Mouse (Mus musculus) midbrain, embryonic 15.5 days (tissue): ENCODE measurements around the gene B3gnt6. TPM values are rescaled to one million over a fixed set of nuclear protein-coding genes. Genes with fewer than 3 reads are reported as not detected.

ENCODE experiments used
- ATAC-seq: fragments of 200-750 bp; cut with Nextera tagmentation; replicated peaks from 2 replicates; pipeline ENCODE4 v1.8.0; 2017; ENCODE audit warnings: moderate TSS enrichment
- H3K27ac ChIP-seq: fragments of 300-500 bp; sonication (generic); 2 replicates; pipeline ENCODE4 v1.5.1; 2015; ENCODE audit warnings: mild to moderate bottlenecking, inconsistent platforms
- H3K27me3 ChIP-seq: fragments of 300-500 bp; sonication (generic); replicated peaks from 2 replicates; pipeline ENCODE4 v1.6.1; 2015; ENCODE audit warnings: inconsistent platforms
- H3K36me3 ChIP-seq: fragments of 300-500 bp; sonication (generic); replicated peaks from 2 replicates; pipeline ENCODE4 v1.6.1; 2015; ENCODE audit warnings: inconsistent platforms
- H3K4me1 ChIP-seq: fragments of 300-500 bp; sonication (generic); 2 replicates; pipeline ENCODE4 v1.6.1; 2015; ENCODE audit warnings: inconsistent platforms
- H3K4me2 ChIP-seq: fragments of 300-500 bp; sonication (generic); 2 replicates; pipeline ENCODE4 v1.6.1; 2015; ENCODE audit warnings: inconsistent platforms, mild to moderate bottlenecking, moderate library complexity
- H3K4me3 ChIP-seq: fragments of 300-500 bp; sonication (generic); 2 replicates; pipeline ENCODE4 v1.5.1; 2015; ENCODE audit warnings: mild to moderate bottlenecking, inconsistent platforms
- H3K9ac ChIP-seq: fragments of 300-500 bp; sonication (generic); 2 replicates; pipeline ENCODE4 v1.6.1; 2015; ENCODE audit warnings: mild to moderate bottlenecking, inconsistent platforms
- H3K9me3 ChIP-seq: fragments of 300-500 bp; sonication (generic); 2 replicates; pipeline ENCODE4 v1.6.1; 2016; ENCODE audit warnings: inconsistent platforms
- WGBS: fragments of 180-500 bp; shearing (Covaris S2); methylation state at CpG from one replicate; pipeline ENCODE4 v1.1.7; 2015; ENCODE audit warnings: mixed read lengths; 5-methylcytosine and 5-hydroxymethylcytosine counted together
- polyA plus RNA-seq: library from polyadenylated mRNA; unstranded; fragments of >200 nt; fragmentation: Nextera tagmentation; extraction: Ambion mirVana; gene quantifications from 2 replicates; pipeline ENCODE4 v1.2.1, GENCODE M21; 2015

The B3gnt6 gene
- polyA plus RNA-seq, 1 experiment from 2014 or later: 0.15 TPM

DNA sequence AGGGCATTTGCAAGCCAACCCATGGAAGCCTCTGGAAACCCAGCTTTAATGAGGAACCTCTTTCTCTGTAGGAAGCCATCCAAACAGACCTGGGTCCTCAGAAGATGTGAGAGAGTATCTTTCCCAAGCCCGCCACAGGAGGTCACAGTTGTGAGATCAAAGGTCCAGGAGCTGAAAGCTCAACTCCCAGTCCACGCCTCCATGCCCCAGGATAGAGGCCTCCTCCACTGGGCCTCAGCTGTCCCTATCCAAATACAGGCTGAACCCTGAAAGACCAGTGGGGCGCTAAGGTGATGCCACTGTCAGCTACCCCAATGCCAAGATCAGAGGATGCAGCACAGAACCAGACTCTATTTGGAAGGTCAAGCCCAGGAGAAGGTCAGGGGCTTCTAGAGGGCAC is 56.6 kb downstream of the B3gnt6 start:
- no peaks in the 10 kb centered on the region for H3K9me3 ChIP-seq
- H3K36me3 ChIP-seq: no peaks in the 10 kb centered on the region
- H3K9ac ChIP-seq: no peak overlapping the region
- 57% methylated on average over 3 of the region's 3 CpGs for WGBS
- H3K4me2 ChIP-seq: no peak overlapping the region
- H3K4me3 ChIP-seq: no peak overlapping the region
- H3K4me1 ChIP-seq: peaks cover 7% of the 10 kb centered on the region; the same call in 1 of the 2 replicates
- H3K27ac ChIP-seq: no peak overlapping the region
- H3K27me3 ChIP-seq: no peaks in the 10 kb centered on the region
- no peak for ATAC-seq

Other genes starting within 250 kb of the B3gnt6 start
- 20.6 and 23.8 TPM in 2 replicates for gene Myo7a, start 80.0 kb downstream of the B3gnt6 start, polyA plus RNA-seq
- gene Omp, start 54.0 kb downstream of the B3gnt6 start, polyA plus RNA-seq: 0.33 and 0.37 TPM in 2 replicates
- gene Capn5, start 21.2 kb downstream of the B3gnt6 start, polyA plus RNA-seq: 18.5 and 19.0 TPM in 2 replicates
- 18.3 and 18.8 TPM in 2 replicates for gene Acer3, start 121.7 kb upstream of the B3gnt6 start, polyA plus RNA-seq
- gene Tsku, start 161.8 kb upstream of the B3gnt6 start, polyA plus RNA-seq: 8.5 and 8.9 TPM in 2 replicates
- 0.09 TPM in 1 of 2 replicates, not detected in the other for gene Gucy2d, start 240.9 kb upstream of the B3gnt6 start, polyA plus RNA-seq